Mouse (Mus musculus): Measurements from ENCODE around the gene Usf3.

Usf3 gene

DNA sequence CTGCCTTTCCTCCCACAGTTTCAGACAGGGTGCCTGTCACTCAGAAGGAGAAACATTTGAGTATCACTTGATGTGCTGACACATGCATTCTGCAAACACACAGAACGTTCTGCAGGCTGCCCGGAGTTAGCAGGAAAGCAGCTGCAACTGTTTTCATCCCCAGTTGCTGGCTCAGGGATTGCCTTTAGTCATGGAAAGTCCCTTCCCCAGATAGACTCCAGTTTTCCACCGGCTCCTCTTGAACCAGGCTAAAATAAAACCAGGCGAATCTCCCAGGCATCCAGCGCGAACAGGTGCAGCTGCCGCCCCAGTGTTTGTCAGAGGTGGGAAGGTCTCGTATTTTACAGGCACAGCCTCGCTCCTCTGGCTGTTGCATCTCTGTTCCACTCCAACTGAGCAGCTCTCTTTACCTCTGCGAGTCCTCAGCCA lies 65.8 kb downstream of the Usf3 start:
- peak; percentile 46 to 64 for DNase-seq (ENCODE audit: low spot score in 2 of 2)

DNA sequence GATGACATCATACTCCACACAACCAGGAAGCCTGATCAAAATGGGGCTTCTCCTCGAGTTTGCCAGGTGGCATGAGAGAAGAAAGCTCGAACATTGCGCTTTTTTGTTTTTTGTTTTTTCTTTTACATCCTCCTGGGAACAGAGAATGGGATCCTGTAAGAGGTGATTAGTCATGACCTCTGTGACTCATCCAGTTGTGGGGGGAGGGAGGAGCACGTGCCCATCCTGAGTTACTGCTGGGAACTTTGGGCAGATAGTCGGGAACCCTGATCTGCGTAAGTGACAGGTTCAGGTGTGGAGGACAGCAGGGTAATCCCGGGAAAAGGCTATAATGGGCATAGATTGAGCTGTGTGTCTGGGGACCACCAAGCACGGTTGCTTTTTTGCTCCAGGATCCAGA lies 67.4 kb downstream of the Usf3 start:
- DNase-seq (ENCODE audit: low spot score in 2 of 2), result no peak

DNA sequence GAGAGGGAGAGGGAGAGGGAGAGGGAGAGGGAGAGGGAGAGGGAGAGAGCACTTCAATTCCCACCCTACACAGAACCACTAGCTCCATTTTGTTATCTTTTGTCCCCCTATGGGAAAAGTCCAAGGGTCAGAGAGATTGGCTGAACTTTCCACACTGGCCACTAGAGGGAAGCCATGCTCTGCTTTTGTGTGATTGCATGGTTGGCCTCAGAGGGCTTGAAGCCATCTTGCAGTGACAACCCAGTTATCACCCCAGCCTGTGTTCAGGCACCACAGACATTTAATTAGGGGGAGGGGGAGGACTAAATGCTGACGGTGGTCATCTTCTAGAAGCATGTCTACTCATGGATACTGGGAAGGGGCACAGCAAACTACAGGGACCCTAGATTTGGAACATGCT lies 69.6 kb downstream of the Usf3 start:
- DNase-seq (ENCODE audit: low spot score in 2 of 2), result peak; percentile 62 to 75

DNA sequence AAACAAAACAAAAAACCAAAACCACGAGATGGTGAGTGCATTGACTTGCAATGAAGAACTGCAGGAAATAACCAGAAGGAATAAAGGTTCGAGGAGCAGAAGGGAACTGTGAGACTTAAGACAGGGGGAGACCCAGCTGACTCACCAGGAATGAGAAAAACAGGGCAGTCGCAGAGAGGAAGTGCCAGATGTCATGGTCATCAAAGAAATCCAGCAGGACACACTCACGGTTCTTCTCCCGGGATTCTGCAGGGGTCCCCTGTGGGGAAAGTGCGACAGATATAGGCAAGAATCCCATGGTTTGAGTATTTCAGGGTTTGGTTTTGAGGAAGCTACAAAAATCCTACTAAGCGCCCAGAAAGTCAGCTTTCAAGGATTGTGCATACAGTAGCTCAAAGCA lies 70.3 kb downstream of the Usf3 start:
- DNase-seq (ENCODE audit: low spot score in 2 of 2), result no peak

DNA sequence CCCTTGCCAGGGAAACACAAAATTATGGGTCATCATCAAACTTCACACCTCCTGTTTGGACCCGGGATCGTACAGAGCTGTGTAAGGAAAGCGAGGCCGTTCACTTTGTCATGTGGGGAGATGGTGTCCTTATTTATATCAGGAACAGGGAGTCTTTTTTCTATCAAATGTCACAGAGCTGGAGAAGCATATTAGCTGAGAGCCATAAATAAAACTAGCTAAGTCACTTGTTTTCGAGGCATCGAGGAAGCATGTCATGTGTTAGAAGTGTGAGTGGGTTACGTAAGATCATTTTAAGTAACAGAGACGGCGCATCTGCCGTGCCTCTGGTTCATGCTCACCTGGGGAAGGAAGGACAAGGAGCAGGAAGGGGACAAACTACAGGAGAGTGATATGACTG lies 76.9 kb downstream of the Usf3 start:
- DNase-seq (ENCODE audit: low spot score in 2 of 2), result no peak

DNA sequence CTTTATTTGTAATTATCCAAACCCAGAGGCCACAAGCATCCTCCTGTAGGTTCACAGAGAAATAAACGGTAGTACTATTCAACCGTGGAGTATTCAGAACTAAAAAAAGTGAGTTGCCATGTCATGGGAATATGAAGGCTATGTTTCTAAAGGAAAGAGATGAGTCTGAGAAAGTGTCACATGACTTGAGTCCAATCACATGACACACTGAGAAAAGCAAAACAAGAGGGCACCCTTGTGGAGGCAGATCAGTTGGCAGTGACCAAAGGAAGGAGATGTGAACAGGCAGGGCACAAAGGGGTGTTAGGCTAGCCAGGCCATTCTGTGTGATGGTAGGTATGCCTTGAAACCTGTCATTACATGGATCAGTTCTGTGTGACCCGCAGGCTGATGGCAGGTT lies 79.7 kb downstream of the Usf3 start:
- no peak for DNase-seq (ENCODE audit: low spot score in 2 of 2)

DNA sequence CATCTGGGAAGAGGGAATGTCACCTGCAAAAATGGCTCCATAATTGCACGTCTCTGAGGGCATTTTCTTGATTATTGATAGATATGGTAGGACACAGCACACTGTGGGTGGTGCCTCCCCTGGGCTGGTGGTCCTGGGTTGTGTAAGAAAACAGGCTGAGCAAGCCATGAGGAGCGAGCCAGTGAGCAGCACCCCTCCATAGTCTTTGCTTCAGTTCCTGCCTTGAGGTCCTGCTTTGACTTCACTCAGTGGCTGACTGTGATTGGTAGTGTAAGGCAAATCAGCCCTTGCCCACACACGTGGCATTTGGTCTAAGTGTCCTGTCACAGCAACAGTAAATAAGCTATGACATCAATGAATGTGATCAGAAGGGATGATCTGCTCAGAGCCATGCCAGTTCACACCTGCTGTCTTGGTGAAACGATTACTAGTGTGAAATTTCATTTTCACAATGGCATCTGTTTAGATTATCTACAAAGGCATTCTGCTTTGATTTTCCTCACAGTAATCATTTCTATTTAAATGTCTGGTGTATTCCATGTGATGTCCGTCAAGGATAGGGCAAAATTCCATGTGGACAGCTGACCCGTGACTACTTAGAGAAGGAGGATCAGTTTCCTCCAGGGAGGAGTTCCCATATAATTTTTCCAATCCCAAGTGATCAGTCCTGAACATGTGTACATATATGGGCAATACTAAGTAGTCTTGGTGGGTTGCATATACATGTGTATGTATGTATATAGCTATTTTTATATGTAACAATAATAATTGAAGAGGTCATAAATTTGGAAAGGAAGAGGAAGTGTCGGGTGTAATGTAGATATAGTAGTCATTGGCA lies 81.0 kb downstream of the Usf3 start:
- DNase-seq (ENCODE audit: low spot score in 2 of 2), result no peak

DNA sequence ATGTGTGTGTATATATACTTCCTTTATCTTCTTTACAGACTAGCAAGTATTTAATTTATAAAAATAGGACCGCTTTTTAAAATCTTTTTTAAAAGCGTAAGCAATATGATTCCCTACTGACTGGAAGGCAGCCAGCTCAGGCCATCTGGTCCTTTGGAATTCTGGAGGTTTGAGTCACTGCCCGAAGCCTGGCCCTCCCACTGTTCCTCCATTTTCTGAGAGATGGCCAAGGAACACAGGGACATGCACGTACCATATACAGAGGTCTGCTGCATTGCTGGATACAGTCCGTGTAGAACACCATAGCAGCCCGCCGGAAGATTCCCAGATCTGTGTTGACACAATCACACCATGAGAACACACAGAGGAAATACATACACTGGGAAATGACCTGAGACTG lies 81.7 kb downstream of the Usf3 start:
- peak; percentile 78 to 83 for DNase-seq (ENCODE audit: low spot score in 2 of 2)

DNA sequence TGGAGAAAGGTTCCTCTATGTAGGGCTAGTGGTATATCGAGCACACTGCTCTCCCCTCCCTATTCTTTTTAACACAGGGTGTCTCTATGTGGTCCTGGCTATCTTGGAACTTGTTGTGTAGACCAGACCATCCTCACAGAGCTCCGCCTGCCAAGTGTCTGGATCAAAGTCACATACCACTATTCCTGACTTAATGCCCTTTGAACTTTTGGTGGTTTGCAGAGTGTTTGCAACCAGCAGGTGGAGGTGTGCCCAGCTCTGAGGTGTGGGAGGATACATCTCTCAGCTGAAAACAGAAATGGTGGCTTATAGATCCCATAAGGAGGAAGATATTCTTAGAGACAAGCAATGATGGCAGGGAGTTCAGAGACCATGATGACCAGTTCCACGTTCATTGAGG lies 84.4 kb downstream of the Usf3 start:
- no peak for DNase-seq (ENCODE audit: low spot score in 2 of 2)

DNA sequence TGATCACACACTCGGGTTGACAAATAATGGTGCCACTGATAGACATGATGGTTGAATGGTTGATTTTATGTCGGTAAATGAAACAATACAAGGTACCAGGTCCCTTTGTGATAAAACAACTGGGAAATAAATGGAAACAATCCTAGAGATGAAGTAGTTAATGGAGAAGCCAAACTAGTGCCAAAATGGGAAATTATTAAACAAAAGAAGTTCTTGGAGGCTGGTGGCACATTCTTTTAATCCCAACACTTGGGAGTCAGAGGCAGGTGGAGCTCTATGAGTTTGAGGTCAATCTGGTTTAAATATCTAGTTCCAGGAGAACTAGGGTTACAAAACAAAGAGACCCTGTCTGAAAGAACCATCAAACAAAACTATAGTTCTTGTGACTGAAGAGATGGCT lies 91.9 kb downstream of the Usf3 start:
- DNase-seq (ENCODE audit: low spot score in 2 of 2), result no peak

DNA sequence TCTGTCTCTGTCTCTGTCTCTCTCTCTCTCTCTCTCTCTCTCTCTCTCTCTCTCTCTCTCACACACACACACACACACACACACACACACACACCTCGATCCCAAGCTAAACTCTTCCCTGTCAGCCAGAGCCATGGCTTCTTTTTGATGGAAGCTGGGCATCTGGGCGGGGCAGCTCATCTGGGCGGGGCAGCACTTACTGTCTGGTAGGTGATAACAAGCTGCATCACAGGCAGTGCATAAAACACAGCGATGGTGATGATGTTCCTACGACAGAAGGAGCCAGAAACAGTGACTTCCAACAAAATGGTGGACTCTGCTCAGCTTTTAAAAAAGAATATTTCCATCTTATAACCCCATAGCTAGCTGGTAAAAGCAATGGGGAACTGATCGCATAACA lies 92.5 kb downstream of the Usf3 start:
- DNase-seq (ENCODE audit: low spot score in 2 of 2), result no peak

DNA sequence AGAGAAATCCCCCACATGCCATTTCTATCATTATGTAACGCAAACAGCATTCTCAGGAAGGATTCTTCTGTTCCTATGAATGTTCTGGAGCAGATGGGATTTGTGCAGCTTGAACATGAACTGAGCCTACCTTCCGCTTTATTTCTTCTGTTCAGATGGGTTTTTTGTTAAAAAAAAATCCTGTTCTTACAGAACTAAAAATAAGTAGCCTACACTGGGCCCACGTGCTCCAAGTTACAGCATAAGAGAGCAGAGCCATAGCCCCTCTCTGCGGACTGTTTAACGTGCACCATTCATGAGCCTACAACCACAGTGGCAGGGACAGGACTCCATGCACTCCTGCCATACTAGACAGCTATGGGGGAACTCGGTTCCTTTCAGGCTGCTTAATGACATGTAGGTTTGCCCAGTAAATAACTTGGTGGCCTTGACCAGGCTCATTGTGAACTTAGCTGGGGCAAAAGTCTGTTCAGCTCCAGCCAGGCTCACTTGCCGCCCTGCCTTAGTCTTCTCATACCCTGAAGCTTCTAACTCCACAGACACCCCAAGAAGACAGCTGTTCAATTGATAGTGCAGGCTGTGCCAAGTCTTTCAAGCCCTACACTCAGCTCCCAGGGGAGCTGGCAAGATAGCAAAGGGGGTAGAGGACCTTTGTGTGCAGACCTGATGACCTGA lies 95.6 kb downstream of the Usf3 start:
- peak; percentile 60 to 75 for DNase-seq (ENCODE audit: low spot score in 2 of 2)

DNA sequence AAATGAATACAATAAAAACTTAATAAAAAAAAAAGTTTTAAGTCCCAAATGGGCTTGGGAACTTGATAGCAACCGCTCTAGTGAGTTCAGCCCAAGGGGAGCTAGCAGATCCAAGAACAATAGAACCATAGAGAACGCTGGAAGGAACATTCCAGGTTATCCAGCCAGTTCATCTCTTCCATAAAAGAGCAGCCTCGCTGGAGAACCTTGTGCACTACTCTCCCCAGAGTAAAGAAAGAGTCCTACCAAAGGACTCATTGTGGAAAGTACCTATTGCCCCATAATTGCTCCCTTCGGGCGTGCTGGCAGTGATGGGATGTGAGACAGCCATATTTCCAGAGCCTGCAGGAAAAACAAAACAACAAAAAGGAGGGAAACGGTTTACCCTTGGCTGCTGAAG lies 96.5 kb downstream of the Usf3 start:
- no peak for DNase-seq (ENCODE audit: low spot score in 2 of 2)

DNA sequence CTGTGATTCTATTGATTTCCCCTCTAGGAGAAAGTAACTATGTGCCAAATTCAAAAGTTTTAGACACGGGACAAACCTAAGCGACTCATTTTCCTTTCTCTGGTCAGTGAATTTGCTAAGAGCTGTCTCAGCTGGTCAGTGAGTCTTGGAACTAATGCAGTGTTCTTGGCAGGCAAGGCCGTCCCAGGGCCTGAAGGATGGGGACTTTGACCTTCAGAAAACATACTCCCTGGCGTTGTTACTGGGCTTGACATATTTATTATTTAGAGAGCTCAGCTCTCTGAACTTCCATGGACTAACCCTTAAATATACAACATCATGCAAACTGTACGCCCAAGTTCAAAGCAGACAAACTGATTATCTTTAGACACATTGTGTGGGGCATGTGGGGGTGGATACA lies 97.6 kb downstream of the Usf3 start:
- no peak for DNase-seq (ENCODE audit: low spot score in 2 of 2)

DNA sequence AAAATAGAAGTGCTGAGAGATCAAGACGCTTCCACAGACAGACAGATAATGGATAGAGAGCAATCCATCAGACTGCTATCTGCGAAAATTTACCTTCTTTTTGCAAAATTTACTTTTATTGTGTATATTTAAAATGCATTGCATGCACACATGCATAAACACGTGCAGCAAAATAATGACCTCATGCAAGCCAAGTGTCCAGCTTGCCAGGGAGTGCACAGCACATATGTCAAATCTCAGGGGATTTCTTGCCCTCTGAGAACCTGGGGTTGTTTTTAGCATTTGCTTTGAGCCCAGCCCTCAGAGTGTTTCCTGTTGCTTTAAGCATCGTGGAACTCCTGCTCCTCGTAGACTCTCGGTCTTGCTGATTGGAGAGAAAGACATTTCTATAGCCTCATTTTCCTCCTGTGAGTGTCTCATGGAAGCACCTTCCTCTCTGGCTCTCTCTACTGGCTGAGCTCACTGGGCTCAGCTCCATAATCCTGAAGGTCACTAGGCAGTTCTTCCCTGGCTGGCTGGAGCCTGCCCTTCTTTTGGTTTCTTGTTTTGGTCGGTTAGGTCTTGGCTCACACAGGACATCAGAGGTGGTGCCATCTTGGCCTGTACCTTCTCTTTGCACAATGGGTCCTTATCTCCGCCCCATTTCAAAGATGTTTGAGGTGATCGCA lies 98.5 kb downstream of the Usf3 start:
- no peak for DNase-seq (ENCODE audit: low spot score in 2 of 2)

All from right cerebral cortex, postnatal 10 days (tissue).